Mouse (Mus musculus) cerebellum, adult 18-20 months (tissue): ENCODE data around the gene Gm7954.
"Not testable (repeated sequence)": the region's sequence is repeated elsewhere in the genome, so short reads cannot be mapped to it uniquely, and the experiment has no call there.

Experiments
- DNase-seq, 2 experiments: peaks; one replicate each; pipeline ENCODE4 v3.0.0; 2021

Gene Gm7954

DNA sequence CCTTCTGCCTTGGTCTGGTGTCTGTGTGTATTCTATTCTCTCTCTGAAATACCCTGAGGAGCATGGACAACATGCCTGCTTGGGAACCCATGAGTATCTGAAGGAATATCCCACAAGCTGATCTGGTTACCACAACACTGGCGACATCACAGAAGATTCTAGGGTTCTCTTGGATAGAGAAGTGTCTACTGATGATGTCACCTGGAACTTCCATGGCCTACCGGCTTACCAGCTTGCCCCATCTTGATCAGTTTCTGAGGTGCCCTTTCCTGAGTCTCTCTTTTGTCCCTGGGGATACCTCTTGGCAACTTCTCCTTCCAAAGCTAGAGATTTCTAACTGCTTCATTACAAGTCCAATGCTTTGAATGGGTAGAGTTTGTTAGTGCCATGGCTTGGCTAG, at the start of gene Gm7954:
Gene Gm7954, minus strand, starts transcription at position 101 of the 400 bp plus-strand sequence.
- DNase-seq = not testable (repeated sequence)

DNA sequence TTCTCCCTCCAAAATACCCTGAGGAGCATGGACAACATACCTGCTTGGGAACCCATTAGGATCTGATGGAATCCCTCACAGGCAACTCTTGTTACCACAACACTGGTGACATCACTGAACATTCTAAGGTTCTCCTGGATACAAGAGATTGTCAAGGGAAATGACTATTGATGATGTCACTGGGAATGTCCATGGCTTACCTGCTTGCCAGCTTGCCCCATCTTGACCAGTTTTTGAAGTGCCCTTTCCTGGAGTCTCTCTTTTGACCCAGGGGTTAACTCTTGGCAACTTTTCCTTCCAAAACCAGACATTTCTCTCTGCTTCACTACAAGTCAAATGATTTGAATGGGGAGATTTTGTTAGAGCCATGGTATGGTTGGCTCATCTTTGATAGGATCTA, 36.1 kb upstream of the Gm7954 start, which contains the start of gene Gm3486:
Gene Gm3486, minus strand, starts transcription at position 101 of the 400 bp plus-strand sequence.
- not testable (repeated sequence) for DNase-seq

DNA sequence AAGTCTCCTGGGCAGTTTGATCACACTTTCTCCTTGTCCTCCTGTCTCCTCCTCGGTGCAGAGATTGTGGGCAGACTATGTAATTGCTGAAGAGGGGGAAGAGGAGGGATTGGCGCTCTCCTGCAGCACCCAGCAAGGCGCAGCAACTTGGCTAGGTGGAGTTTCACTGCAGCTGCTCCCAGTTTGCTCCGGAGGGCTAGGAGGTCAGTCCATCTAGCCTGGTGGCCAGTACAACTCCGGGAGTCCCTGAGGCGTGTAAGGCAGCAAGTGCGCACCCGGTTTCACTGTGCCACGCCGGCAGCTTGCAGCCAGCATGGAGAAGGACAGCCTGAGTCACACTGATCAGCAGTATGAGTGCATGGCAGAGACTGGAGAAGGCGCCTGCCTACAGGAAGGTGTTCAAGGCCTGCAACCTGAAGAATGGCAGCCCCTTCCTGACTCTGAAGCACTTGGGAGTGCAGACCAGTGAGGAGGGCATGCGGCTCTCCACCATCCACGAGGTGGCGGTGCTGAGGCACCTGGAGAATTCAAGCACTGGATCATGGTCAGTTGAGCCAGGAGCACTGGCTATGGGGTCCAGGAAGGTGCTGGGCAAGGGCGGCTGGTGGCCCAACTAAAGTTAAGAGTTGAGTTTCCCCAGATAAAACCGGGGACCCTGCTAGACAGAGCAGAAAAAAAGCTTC, 27.8 kb downstream of the Gm7954 start:
- peak in 1 of 2 experiments; percentile 4 for DNase-seq

DNA sequence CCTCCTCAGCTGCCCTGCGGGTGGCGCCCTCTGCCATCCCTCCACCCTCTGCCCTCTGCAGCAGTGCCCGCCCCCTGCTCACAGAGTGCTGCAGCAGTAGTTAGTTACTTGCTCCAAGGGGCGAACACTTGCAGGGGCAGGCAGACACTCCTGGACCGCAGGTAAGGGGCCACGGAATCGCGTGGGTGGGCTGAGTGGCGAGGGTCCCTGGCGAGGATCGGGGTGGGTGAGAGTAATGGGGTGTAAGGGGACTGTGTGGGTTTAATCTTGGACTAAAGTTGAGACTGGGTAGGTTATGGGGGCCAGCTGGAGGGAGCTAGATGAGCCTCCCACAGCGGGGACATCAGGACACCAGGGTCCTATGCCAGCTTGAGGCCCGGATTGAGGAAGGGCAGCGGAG, 28.6 kb downstream of the Gm7954 start:
- DNase-seq = not testable (repeated sequence)

DNA sequence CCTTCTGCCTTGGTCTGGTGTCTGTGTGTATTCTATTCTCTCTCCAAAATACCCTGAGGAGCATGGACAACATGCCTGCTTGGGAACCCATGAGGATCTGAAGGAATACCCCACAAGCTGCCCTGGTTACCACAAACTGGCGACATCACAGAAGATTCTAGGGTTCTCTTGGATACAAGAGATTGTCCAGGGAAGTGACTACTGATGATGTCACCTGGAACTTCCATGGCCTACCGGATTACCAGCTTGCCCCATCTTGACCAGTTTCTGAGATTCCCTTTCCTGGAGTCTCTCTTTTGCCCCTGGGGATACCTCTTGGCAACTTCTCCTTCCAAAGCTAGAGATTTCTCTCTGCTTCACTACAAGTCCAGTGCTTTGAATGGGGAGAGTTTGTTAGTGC, 45.1 kb downstream of the Gm7954 start, which contains the start of gene Gm6482:
Gene Gm6482, minus strand, starts transcription at position 101 of the 400 bp plus-strand sequence.
- not testable (repeated sequence) for DNase-seq
